Mouse (Mus musculus) lung, postnatal 0 days (tissue): ENCODE data around the gene Tex48.

Experiments used
- CTCF ChIP-seq: IDR thresholded peaks from 2 replicates; pipeline ENCODE4 v1.5.1; 2016; ENCODE audit warnings: antibody characterized with exemption, mild to moderate bottlenecking
- EP300 ChIP-seq: IDR thresholded peaks from 2 replicates; pipeline ENCODE4 v1.6.1; 2016; ENCODE audit warnings: antibody characterized with exemption, mild to moderate bottlenecking, control low read depth

DNA sequence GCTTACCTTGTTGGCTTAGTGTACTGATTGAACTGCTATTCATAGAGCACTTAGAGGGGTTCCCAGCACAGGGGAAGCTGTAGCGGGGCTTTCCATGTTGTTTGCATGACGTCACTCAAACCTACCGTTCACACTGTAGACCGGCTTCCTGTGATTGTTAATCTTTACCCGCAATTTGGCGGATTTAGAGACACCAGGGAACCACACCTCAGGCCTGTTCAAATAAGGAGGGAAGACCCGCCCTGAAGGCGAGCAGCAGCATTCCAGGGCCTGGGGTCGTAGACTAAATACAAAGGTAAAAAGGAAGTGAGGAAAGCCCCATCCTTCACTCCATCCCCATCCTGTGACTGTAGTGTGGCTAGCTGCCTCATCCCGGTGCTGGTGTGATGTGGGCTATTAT, 27.0 kb downstream of the Tex48 start:
- TF ChIP-seq CTCF (no peak), EP300 (no peak)
